Mouse (Mus musculus) erythroid progenitor cell, adult 5-6 weeks (primary cell): Measurements from ENCODE around the gene Lamb2. TPM values are rescaled to one million over a fixed set of nuclear protein-coding genes. Genes with fewer than 3 reads are reported as not detected.

Experiments
- ATAC-seq: replicated peaks from 2 replicates; pipeline ENCODE4 v1.8.0; 2016; ENCODE audit warnings: moderate number of reproducible peaks, mild to moderate bottlenecking, moderate TSS enrichment, inconsistent platforms; ENCODE audit not compliant: poor library complexity, low FRiP score, severe bottlenecking
- total RNA-seq, 2 experiments: library from RNA; stranded (forward) in 1 of 2; stranded (reverse) in 1 of 2; fragments of 150-400 nt in 1 of 2; fragments of 186-747, 209-891 nt in 1 of 2; gene quantifications; 2 replicates each; pipeline versions ENCODE4 v1.2.3 to v1.2.4; 2015 to 2017; ENCODE audit warnings: low replicate concordance in 2 of 2

Lamb2 gene
- total RNA-seq, 2 experiments from 2014 or later: not detected

DNA sequence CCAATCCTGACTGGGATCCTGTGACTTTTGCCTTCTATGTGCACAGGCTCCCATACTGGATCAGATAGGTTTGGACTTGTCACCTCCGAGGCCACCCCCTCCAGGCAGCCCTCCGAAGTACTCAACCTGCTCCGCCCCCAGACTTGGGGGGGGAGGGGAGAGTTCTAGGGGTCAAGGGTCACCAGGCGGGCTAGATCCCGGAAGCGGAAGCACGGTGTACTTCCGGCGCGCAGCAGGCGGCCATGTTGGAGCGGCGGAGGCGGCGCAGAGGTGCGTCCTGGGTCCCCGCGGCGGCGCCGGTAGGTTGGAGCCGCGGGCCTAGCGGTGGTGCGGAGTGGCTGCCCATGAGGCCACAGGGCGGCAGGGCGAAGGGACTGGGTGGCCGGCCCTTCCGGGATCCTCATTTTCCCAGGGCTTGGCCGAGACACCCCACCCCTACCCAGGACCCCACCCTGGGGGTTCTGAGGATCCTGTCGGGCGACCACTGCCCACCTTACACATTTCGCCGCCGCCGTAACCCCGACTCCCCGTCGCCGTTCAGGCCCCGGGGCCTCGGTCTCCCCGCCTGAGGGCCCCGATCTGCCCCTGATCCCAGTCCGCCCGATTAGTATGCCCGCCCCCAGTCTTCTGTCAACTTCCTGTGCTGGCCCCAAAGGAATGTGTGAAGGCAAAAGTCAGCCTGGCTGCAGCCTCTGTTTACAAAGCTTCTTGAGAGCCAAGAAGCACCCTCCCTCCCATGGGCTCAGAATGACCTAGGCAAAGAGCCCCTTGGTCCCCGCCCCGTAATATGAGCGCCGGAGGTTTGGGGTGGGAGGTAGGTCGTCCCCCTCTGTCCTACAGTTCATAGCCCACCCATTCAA is 19.0 kb upstream of the Lamb2 start, which contains the start of gene Ccdc71:
TSS of gene Ccdc71 (plus strand) at position 209 of the 860 bp plus-strand sequence.
- peak; percentile 89 for ATAC-seq

DNA sequence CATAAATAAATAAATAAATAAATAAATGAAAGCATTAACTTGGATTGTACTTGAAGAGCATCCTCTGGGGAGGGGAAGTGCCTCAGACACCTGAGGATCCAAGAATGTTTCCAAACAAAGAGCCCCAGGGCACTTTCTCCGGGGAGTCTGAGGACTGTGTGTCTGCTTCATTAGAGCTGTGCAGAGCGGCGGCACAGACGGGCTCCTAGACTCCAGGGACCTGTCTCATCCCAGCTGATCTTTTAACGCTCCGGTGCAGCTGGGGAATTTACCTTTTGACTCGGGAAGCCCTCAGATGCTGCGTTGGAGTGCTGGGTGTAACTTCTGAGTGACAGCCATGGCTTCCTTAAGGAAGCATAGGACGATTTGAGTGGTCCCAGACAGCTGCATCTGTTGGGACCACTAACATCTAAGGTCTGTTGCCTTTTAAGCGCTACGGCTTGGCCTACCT is 18.3 kb upstream of the Lamb2 start, which contains the start of gene Klhdc8b:
TSS of gene Klhdc8b (minus strand) at position 401 of the 451 bp plus-strand sequence.
- ATAC-seq: no peak

DNA sequence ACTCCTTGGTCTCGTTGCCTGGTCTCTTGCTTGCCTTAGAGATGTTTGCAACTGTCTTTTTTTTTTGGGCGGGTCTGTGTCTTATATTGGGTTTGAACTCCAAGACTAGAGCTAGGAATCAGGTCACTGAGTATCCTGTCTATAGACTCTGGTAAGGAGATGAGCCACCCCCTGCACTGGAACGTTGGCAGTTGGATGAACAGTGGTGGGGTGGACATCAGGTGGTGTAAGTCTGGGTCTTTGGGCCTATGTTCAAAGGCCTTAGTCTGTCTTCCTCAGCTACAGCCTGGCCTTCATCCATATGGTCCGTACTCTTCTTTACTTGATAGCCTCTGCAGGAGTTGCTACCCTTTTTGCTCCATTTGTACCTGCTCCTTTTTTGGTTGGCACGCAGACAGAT is 17.9 kb upstream of the Lamb2 start:
- ATAC-seq: no peak

DNA sequence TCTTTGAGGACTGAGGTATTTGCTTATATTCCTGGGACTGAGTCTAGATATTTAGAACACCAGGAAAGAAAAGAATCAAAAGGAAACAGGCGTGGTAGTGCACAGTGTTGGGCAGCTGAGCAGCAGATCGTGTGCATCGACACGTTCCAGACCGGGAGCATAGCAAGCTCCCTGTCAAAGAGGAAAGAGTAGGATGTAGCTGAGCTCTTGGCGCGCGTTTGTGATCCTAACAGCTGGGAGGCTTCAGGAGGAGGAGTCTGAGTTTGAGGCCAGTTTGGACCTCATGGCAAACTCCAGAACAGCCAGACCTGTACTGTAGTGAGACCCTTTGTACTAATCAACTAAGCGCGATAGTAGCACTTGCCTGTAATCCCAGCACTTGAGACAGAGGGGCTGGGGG is 17.3 kb upstream of the Lamb2 start:
- ATAC-seq: no peak

DNA sequence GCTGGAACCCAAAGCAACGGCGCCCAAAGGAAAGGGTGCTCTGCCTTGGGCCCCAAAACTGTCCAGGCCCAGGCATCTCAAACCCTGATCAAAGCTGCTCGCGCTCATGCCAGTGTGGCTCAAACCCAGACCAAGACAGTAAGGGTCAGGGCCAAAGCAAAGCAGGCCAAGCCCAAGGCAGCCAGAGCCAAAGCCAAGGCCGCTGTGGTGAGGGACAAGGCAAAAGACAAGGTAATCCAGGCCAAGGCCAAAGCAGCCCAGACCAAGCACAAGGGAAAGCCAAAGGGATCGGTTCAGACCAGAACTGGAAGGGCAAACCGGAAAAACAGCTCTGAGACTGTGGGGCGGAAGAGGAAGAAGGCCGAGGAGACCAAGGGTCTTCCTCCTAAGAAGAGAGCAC is 15.8 kb upstream of the Lamb2 start:
- ATAC-seq: no peak

DNA sequence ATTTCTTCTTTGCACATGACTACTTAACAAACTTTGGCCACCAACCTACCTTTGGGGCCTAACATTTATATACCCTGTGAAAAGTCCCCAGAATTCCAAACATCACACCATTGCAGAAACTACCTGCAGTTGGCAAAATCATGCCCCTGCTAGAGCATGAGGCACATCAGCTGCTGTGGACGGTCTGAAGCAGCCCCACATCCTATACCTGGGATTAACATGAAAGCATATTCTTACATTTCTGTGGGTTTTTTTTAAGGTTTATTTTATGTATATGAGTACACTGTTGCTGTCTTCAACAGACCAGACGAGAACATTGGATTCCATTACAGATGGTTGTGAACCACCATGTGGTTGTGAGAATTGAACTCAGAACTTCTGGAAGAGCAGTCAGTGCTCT is 13.3 kb upstream of the Lamb2 start:
- no peak for ATAC-seq

DNA sequence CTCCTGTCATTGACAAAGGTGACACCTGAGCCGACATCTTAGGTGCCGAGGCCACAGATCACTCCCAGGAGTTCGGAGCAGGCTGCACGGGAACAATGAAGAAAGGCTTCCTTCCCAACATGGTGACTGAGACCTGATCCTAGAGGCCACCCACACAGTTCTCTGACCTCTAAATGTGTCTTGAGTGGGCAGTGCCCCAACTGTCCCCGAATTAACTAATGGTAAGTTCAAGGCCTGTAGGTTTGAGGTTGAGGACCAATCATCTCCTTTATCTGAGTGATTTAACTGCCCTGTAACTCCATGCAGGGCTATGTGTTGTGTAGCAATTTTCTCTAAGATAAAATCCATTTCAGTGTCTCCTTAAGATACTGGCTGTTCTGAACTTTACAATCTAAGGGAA is 10.1 kb upstream of the Lamb2 start:
- ATAC-seq: no peak

DNA sequence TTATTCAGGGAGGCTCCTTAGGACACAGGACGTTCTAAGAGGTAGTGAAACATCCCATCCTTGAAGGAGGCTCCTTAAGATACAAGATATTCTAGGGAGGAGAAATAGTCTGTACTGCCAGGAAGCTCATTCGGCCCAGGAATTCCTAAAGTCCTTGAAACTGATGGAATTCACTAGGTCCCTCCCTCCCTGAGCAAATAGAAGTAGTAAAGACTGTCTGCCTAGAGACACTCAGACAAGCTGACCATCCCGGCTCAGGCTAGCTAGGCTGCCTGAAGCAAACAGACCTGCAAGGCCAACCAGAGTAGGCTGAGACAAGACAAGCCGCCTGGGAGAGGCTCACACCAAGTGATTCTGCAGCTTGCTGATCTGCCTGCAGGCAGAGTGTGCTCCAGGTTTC is 9.7 kb upstream of the Lamb2 start:
- ATAC-seq: no peak

DNA sequence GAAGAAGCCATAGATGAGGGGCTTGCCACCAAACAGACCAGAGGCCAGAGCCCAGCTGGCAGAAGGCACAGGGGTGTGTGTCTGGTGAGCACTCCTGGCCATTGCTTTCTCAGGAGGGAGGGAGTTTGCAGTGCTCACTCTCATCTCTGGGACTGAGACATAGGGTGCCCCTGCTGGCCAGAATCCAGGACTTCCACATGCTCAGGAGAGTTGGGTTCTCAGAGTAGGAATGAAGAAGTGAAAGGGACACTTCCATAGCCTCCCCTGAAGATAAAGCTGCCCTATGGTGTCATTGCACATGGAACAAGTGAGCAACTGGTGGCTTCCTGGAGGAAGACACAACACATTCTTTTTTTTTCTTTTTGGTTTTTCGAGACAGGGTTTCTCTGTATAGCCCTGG is 5.0 kb upstream of the Lamb2 start:
- 0 out of 2 replicates have a peak, but pooled peaks have one; percentile 14 for ATAC-seq

DNA sequence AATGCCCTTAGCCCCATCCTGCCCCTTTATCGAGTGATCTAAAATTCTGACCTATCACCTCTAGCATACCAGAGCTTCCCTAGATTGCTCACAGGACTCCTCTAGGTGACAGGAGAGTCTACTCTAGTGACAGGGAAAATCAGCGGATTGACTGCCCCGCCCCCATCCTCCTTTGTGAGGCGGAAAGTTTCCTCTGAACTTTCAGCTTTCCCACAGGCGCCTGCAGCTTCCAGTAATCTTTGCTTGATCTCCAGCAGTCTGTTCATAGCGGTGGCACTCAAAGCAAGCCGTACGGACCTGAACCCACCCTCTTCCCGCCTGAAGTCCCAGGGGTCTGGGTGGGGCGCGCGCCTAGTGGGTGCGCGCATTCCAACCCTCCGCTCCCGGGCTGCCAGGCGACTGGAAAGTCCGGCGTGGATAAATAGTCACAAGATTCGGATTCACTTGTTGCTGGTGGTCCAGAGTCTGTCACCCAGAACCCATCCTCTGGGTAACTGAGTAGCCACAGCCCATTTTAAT is 839 bp upstream of the Lamb2 start:
- no peak for ATAC-seq

DNA sequence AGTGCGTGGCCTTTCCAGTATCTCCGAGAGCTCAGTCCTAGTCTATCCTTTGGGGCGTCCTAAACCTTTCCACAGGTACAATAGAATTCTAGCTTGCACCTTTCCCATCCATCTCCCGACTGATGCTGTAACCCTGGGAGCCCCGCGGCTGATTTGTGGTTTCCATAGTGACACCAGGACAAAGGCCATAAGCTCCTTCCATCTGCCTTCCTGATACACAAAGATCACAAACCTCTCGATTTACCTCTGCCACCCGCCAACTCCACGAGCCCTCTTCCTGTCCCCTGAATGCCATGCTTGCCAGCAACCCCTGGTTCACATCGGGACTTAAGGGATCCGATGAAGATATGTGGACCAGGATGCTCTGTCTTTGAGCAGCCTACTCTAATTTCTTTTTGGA is 295 bp upstream of the Lamb2 start:
- no peak for ATAC-seq

DNA sequence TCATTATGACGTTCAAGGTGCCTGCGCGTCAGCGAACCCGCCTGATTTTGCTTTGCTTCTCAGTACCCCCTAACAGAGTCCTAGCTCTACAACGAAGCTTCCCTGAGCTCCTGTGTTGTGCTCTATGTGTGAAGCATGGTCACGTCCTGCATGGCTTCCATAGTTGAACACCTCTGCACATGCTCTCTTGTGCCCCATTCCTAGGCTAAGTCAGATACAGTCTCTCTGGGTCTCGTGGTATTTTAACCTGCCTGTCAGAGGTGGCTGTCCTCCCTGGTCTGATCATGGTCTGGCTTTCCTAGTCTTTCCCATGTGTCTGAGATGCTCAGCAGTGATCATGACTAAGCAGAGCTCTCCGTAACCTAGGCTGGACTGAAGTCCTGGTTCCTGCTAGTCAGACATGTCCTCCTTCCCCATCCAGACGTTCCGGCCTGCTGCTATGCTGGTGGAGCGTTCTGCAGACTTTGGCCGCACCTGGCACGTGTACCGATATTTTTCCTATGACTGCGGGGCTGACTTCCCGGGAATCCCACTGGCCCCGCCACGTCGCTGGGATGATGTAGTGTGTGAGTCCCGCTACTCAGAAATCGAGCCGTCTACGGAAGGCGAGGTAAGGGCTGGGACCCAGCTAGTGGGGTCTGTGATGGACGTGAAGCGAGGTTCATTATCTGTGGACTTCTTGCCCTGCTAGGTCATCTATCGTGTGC is 1.4 kb downstream of the Lamb2 start:
- ATAC-seq: no peak

DNA sequence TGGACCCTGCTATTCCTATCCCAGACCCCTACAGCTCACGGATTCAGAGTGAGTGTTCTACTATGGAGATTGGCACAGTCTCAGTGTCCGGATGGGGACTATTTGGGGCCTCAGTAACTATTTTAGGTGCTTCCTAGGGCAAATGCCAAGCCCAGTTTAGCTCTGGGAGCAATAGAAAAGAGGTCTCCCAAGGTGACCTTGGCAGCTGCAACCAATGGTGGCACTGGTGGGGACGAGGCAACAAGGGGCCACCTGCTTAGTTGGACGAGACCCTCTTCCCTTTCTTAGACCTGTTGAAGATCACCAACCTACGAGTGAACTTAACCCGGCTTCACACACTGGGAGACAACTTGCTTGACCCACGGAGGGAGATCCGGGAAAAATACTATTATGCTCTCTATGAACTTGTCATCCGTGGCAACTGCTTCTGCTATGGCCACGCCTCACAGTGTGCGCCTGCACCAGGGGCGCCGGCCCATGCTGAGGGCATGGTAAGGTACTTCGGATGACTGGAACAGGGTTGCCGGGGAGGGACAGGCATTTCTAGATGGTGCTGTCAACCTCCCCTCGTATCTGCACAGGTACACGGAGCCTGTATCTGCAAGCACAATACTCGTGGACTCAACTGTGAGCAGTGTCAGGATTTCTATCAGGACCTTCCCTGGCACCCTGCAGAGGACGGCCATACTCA is 2.1 kb downstream of the Lamb2 start:
- ATAC-seq: no peak

DNA sequence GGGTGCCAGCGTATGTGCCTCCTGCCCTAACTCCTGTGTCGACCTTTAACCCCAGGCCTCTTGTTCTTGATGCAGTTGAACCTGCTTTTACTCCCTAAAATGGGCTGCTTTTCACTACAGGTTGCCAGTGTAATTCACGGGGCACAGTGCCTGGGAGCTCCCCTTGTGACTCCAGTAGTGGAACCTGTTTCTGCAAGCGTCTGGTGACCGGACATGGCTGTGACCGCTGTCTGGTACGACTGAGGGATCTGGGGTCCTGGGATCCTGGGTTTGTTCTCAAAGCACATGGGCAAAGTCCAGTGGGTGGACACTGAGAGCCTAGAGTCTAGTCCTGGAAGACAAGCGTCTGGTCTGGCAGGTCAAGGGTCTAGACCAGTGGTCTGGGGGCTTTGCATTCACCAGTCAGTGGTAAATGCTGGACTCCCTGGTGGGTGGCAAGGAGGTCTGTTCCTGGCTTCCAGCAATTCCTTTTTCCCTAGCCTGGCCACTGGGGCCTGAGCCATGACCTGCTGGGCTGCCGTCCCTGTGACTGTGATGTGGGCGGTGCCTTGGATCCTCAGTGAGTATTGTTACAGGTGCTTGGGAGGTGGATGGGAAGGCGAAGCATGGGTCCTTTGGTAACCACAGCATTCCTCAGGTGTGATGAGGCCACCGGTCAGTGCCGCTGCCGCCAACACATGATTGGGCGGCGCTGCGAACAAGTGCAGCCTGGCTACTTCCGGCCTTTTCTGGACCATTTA is 3.7 kb downstream of the Lamb2 start:
- ATAC-seq: no peak

DNA sequence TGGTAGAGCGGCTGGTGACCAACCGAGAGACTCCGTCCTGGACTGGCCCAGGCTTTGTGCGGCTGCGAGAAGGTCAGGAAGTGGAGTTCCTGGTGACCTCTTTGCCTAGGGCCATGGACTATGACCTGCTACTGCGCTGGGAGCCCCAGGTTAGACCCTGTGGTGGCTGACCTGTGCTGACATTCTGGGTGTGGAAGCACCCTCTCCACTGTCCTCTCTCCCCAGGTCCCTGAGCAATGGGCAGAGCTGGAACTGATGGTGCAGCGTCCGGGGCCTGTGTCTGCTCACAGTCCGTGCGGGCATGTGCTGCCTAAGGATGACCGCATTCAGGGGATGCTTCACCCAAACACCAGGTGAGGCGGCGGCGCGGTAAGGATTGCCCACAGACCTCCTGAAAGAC is 4.5 kb downstream of the Lamb2 start:
- no peak for ATAC-seq

DNA sequence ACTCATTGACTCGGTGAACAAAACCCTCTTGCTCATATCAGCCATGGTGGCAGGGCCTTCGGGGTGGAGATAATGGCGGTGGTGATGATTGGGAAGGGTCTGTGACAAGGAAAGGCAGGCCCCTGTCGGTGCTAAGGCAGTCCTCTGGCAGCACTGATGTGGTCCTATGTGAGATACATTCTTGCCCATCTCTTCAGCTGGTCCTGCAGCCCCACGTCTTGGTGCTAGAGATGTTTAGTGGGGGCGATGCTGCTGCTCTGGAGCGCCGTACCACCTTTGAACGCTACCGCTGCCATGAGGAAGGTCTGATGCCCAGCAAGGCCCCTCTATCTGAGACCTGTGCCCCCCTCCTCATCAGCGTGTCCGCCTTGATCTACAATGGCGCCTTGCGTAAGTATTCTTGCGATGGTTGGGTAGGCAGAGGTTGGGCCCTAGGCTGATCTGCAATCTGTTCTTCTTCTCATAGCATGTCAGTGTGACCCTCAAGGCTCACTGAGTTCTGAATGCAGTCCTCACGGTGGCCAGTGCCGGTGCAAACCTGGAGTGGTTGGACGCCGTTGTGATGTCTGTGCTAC is 5.9 kb downstream of the Lamb2 start:
- ATAC-seq: no peak

DNA sequence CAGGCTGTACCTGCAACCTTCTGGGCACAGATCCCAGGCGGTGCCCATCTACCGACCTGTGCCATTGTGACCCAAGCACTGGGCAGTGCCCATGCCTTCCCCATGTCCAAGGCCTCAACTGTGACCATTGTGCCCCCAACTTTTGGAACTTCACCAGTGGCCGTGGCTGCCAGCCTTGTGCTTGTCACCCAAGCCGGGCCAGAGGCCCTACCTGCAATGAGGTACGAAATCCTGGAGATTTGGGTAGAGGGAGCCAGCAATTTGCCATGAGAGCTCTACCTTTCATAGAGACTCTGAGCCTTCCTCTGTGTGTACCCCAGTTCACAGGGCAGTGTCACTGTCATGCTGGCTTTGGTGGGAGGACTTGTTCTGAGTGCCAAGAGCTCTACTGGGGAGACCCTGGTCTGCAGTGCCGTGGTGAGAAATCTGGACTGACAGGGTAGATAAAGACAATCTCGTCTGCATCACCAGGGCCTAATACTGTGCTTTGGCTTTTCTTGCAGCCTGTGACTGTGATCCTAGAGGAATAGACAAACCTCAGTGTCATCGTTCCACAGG is 7.5 kb downstream of the Lamb2 start:
- no peak for ATAC-seq

DNA sequence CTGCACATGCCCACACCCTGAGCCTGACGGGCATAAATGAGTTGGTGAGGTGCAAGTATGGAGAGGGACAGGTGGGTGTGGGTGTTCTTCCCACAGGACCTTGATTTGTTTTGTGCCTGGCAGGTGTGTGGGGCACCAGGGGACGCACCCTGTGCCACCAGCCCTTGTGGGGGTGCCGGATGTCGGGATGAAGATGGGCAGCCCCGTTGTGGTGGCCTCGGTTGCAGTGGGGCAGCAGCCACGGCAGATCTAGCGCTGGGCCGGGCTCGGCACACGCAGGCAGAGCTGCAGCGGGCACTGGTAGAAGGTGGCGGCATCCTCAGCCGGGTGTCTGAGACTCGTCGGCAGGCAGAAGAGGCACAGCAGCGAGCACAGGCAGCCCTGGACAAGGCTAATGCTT is 8.9 kb downstream of the Lamb2 start:
- ATAC-seq: no peak

DNA sequence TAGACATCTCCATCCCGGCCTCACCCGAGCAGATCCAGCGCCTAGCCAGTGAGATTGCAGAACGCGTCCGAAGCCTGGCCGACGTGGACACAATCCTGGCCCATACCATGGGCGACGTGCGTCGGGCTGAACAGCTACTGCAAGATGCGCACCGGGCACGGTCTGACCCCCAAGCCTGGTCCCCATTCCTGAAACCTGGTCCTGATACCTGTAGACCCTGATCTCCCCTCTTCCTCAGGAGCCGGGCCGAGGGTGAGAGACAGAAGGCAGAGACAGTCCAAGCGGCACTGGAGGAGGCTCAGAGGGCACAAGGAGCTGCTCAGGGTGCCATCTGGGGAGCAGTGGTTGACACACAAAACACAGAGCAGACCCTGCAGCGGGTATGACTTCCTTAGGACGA is 9.7 kb downstream of the Lamb2 start:
- ATAC-seq: no peak
